Mouse (Mus musculus) brain, embryonic 14.5 days (tissue): ENCODE measurements around the gene Stat5b. TPM values are rescaled to one million over a fixed set of nuclear protein-coding genes. Genes with fewer than 3 reads are reported as not detected.

ENCODE experiments used
- DNase-seq: peaks from one replicate; pipeline ENCODE4 v3.0.0-alpha.2; 2011; ENCODE audit warnings: low read depth
- CTCF ChIP-seq: fragments of 200-500 bp; IDR thresholded peaks from 2 replicates; pipeline ENCODE4 v1.5.1; 2012; ENCODE audit warnings: inconsistent platforms, mild to moderate bottlenecking, moderate library complexity, borderline replicate concordance; ENCODE audit not compliant: insufficient read depth, insufficient read length; ENCODE audit errors: extremely low read depth
- POLR2A ChIP-seq: fragments of 200-500 bp; IDR thresholded peaks from 2 replicates; pipeline ENCODE4 v1.6.1; 2012; ENCODE audit warnings: mild to moderate bottlenecking, inconsistent platforms, borderline replicate concordance; ENCODE audit not compliant: poor library complexity, insufficient read depth, insufficient read length, severe bottlenecking; ENCODE audit errors: extremely low read depth
- polyA plus RNA-seq: library from polyadenylated mRNA; depleted of rRNA; stranded (reverse); fragments of >200 nt; gene quantifications from 2 replicates; pipeline ENCODE4 v1.2.3, GENCODE M21; 2012

The Stat5b gene
- polyA plus RNA-seq, 1 experiment = 21.5 TPM

DNA sequence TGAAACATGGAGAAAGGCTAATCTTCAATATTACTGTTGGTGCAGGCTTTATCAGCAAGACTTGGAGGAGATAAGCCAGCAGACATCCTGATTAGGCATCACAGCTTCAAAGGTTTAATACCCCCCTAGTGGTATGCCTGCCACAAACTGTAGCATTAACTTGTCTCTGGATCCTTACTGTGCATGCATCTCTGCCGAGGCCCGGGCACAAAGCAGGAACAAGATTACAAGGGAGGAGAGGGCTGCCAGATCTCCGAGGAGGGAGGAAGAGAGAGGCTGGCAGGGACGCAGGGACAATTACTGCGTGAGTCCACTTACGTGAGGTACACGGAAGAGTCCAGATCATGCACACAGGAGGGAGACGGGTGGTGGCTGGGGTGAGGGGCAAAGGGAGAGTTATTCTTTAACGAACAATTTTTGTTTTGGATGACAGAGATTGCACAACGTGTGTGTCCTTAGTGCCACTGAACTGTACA, 21.8 kb downstream of the Stat5b start:
- peak; percentile 64 for DNase-seq
- TF ChIP-seq POLR2A (no peak), CTCF (peak; percentile 28; the same call in 1 of the 2 replicates)

DNA sequence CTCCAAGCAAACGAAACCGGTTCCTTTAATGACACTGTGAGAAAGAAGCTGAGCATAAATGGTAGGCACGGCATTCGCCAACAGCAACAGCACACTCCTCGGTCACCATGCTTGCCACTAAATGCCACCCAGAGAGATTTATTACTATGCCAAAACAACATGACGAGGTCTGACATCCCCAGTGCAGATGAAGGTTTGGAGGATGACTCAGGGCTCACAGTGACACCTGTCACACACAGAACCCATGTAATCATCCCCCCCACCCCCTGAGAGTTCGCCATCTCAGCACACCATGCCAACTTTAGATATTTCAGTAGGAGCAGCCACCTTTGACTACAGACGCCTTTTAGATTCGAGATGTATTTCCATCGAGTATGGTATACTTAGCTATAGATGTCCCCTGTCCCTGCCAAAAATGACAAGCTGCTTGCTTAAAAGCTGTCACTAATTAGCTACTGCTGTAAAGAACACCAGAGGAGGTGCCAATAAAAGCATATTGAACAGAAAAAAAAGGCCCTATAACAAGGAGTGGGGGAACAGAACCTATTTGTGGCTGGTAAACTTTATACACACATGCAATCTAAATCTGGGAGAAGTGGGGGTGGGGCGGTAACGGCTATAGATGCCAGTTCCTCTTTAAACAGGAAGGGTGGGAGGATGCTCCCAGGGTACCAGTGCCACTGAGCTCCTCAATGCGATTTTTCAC, 24.2 kb downstream of the Stat5b start:
- TF ChIP-seq POLR2A (no peak), CTCF (no peak)
- DNase-seq = peak; percentile 86

DNA sequence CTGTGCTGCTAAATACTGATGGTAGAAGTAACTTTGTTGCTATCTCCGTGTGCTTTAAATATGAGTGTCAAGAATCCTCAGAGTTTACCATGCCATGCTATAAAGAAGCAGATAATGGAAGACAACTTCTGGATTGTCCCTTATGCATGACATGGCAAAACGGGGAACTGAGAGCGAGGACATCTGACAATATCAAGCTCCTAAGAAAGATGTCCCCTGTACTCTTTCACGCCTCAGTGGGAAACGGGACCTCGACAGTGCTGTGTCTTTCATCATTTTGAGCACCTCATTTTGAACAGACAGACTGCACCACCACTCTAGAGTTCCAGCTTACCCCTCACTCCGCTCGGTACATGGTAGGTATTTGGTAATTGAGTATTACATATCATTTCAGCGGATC, 25.1 kb downstream of the Stat5b start:
- no peak for TF ChIP-seq CTCF
- TF ChIP-seq POLR2A = no peak
- no peak for DNase-seq

DNA sequence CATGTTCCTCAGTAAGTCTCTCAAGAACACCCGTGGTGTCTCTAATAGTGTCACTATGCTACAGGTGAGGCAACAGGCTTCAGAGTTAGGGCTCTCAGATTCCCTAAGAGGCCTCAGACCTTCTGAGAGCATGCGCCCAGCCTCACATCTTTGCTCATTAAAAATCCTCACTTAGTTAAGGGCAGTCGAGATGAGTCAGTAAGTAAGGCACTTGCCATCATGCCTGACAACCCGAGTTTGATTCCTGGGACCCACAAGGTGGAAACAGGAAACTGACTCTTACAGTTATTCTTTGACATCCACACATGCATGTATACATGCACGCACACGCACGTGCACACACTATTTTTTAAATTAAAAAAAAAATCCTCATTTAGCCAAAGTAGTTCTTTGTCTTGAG, 26.0 kb downstream of the Stat5b start:
- TF ChIP-seq CTCF (no peak), POLR2A (no peak)
- no peak for DNase-seq

DNA sequence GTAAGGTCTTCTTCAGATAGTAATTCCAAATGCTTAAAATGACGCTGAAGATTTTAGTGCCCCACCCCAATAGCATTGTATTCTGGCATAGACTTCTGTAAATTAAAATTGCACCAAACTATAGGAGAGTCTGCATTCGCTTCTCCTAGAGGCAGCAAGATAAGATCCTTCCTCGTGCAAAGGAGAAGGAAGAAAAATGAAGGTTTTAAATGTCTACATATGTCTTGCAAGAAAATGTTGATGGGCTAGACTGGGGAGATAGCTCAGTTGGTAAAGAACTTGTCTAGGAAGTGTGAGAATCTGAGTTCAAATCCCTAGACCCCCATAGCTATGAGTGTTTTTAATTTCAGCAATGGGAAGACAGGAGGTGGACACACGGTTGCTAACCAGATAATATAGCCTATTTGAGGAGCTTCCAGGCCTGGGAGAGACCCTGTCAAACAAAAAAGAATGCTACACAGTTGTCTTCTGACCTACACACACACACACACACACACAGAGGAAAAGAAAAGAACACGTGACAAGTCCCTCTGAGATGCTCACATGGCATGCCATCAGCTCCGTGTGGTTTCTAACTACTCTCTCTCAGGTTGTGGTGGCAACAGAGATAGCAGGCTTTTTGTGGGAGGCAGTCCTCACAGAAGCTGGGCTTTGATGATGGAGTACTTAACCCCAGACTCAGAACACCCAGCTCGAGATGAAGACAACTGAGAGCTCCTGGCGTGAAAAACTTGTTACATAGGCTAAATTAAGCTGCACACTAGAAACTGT, 26.8 kb downstream of the Stat5b start:
- no peak for TF ChIP-seq CTCF
- TF ChIP-seq POLR2A = no peak
- DNase-seq = no peak

DNA sequence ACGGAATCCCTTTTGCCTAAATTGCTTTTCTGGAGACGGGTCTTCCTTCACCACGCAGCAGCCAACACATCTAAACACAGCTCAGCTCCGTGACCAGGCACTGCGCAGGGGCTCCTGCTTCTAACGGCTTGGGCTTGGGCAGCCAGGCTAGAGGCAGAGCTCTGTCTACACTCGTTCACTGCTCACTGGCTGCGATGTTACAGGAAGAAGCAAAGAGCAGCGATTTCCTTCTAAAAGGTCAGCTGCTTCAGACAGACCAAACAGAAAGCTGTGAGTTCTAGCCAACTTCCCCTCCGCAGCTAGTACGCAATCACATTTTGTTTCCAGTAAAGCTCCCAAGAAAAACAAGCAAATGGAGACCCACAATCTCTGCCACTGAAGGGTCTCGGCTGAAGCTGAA, 28.2 kb downstream of the Stat5b start:
- TF ChIP-seq CTCF = no peak
- TF ChIP-seq POLR2A = no peak
- no peak for DNase-seq

DNA sequence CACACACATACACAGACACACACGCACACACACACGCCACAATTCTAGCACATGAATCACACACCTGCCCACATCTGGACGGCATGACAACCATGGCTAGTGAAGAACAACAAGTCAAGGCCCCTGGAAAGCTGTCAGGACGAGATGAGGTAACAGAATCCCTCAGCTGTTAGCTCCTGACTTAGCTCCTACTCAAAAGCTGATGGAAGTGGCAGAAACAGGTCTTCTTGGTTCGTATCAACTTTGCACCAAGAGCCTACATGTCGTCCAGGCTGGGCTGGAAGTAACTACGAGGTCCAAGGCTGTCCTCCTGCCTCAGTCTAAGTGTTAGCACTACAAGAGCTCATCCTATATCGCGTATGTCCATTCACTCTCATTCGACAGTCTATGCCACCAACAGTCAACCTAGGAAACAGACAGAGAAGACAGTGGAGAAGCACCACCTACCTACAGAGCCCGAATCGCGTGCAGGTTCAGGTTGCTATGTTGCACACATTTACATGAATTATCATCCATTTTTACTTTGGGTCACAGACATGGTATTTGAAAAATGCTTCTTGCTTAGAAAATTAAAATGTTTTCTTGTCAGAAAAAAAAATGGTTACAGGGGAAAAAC, 28.8 kb downstream of the Stat5b start:
- no peak for DNase-seq
- TF ChIP-seq CTCF (no peak), POLR2A (no peak)

DNA sequence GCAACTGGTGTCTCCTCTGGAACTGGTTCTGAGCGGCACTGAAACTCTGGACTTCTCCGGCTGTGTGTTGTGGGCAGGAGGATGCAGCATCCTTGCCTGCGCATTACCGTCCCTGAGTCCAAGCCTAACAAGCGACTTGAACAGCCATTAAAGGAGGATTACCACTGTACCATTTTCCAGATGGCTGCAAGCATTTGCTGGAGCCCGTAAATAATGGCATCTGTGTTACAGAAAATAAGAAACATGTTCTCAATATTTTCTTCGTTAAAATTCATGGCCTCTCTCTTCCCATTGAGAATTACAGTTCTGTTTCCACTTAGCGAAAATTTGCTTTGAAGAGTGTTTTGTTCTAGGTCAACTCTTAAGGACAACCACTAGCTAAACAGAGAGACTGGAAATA, 30.5 kb downstream of the Stat5b start:
- TF ChIP-seq CTCF (no peak), POLR2A (no peak)
- peak; percentile 41 for DNase-seq

DNA sequence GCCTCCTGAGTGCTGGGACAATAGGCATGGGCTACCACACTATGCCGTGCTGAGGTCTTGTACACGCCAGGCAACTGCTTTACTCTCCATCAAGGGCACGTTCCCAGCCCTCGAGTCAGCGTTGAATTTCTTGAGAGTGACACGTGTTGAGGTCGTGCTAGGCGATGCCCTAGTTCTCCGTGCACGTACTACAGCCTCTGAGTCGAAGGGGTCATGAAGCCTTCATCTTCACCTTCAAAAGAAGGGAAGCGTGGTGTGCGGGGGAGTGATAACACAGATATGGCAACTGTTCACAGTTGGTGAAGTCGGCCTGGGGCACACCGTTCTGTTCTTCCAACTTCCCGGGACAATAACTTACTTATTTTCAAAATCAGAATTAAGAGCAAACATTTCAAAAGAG, 30.9 kb downstream of the Stat5b start:
- no peak for DNase-seq
- TF ChIP-seq POLR2A = no peak

DNA sequence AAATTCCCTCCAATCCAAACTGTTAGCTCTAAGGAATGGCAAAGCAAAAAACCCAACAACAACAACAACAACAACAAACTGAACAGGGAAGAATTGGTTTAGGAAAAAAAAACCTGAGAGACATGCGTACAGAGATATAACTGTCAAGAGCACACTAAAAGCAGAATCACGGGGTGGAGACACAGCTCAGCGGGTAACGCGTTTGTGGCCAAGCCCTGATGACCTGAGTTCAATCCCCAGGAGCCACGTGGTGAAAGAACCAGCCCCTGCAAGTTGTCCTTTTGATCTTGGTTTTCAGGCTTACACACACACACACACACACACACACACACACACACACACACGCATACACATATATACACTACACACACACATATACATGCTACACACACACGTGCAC, 31.5 kb downstream of the Stat5b start:
- no peak for DNase-seq
- no peak for TF ChIP-seq CTCF

DNA sequence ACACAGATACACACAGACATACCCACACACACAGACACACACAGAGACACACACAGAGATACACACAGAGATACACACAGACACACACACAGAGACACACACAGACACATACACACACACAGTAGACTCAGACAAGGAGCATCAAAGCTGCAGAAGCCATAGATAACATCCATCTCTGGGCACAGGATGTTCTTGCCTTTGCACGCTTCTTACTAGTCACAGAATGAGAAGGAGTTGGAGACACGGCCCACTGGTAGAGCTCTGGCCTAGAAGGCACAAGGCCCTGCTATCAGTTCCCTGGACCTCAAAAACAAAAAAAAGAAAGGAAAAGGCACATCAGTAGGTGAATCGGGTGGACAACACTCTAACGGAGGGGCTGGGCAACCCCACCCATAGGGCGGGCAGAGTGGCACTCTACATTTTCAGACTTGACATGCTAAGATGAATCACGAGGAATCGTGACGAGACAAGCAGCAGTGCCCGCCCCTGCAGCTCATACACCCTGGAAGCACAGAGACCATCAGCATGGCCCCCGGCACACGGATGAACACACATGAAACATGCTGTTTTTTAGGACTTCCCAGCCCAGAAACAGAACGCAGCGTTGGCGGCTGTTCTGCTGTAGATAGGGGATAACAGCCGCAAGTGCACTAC, 32.0 kb downstream of the Stat5b start:
- no peak for DNase-seq
- no peak for TF ChIP-seq CTCF
- no peak for TF ChIP-seq POLR2A

DNA sequence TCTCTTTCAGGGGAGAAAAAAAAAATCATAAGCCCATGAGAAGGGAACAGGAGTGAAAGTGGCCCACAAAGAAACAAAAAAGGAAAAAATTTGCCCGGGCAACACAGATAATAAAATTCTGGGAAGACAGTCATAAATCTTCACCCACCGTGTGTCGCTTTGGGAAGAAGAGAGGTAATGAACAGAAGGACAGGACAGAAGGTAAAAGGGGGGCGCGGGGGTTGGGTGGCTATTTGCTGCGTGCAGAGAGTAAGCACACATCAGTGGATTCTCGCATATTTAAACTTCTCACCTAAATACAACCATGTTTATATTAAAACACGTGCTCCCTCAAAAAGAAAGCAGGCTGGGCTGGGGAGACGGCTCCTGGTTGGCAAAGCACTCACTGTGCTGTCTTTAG, 33.2 kb downstream of the Stat5b start:
- DNase-seq = no peak

DNA sequence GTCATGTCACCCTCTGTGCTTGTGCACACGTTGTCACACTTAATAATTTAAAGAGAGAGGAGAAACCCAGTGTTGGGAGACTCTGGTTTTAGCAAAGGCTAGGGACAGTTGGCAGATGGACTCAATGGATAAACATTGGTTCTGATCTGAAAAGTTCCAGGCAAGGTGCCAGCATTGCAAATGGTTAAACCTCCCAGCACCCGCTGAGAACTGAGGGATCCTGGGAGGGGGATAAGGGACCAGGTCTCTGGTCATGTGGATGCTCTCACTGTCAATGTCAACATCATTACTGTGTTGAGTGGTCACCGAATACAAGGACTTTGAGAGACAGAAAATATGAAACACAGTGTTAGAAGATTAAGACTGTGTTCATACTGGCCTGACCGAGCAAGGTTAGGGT, 33.7 kb downstream of the Stat5b start:
- DNase-seq = peak; percentile 35

More for the DNA sequence above, 33.2 kb downstream of the Stat5b start:
- no peak for TF ChIP-seq POLR2A
- TF ChIP-seq CTCF = no peak

More for the DNA sequence above, 33.7 kb downstream of the Stat5b start:
- TF ChIP-seq POLR2A (no peak), CTCF (no peak)
